Mouse (Mus musculus): ENCODE measurements at regions not wholly inside any gene's neighbourhood (a gene's known extent, or its start where the extent isn't known, plus 50 kb on each side); places are given as distances from the start of the nearest gene placed in this dataset.
A peak's percentile ranks its signal among the peaks of the same experiment; 100 is the strongest.

DNA sequence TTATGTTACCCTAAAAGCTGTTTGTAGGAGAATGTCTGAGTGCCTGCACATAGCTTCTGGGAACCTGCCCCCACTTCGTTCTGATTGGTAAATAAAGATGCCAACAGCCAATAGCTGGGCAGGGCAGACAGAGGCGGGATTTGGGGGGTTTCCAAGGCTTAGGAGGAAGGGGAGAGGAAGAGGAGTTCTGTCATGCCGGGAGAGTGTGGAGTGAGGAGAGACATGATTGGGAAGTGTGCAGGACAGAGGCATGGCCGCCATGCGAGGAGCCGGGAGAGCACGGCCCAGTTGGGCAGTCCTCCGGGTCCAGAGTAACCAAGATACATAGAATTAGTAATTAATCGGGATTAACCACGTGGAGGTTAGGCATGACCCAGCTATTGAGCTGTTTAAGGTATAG is 202.7 kb upstream of the Irx3 start:
- Histone ChIP-seq H3K27me3 (replicated peaks) (no peaks in the 10 kb centered on the region), H3K27ac (no peak overlapping the region), H3K9ac (no peak overlapping the region), H3K4me3 (no peak overlapping the region), H3K4me1 (no peaks in the 10 kb centered on the region), H3K9me3 (no peaks in the 10 kb centered on the region), H3K4me2 (no peak overlapping the region), H3K36me3 (replicated peaks) (no peaks in the 10 kb centered on the region)
- WGBS: 66% methylated on average over 10 of the region's 10 CpGs
- no peak for ATAC-seq (replicated peaks)

DNA sequence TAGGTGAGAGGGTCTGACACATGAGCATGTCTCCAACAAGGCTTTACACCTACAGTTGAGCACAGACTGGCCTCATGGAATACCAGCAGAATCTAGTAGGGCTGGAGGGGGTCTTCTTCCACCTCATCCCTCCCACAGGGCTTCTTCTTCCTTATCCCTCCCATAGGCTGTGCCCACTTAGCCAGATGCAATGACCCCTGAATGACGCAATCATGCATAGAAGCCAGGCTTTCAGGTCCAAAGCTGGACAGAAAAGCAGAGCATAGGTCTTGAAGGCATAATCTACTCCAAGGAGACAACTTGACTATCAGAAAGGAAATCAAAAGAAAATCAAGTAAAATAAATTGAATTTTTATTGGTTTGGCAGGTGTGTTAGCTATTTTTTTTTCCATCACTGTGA is 198.5 kb upstream of the Irx3 start:
- 95% methylated on average over 1 of the region's 1 CpGs for WGBS
- H3K9ac ChIP-seq: no peak overlapping the region

DNA sequence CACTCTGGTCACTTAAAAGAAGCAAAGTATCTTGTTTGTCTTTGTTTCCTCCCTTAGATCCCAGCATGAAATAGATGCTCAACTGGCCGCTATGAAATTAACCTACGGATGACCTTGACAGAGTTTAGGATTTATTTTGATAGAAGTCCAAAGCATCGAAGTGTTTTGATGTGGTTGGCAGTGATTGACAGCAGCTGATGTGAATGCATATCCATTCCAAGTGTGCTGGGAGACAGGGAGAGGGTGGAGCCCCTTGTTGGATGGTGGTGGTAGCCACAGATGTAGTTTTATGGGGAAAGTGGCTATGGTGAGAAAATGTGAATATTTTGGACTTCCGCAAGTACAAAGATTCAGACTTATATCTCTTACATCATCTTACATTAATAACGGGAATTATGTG is 197.8 kb upstream of the Irx3 start:
- Histone ChIP-seq H3K36me3 (replicated peaks) (no peaks in the 10 kb centered on the region), H3K9me3 (no peaks in the 10 kb centered on the region), H3K4me3 (no peak overlapping the region), H3K27ac (no peak overlapping the region), H3K4me2 (no peak overlapping the region), H3K27me3 (replicated peaks) (no peaks in the 10 kb centered on the region), H3K4me1 (peaks cover 26% of the 10 kb centered on the region), H3K9ac (no peak overlapping the region)
- no peak for ATAC-seq (replicated peaks)
- 88% methylated on average over 5 of the region's 5 CpGs for WGBS

More for the DNA sequence above, 198.5 kb upstream of the Irx3 start:
- Histone ChIP-seq H3K4me1 (peaks cover 24% of the 10 kb centered on the region), H3K36me3 (replicated peaks) (no peaks in the 10 kb centered on the region), H3K27me3 (replicated peaks) (no peaks in the 10 kb centered on the region), H3K27ac (no peak overlapping the region), H3K9me3 (no peaks in the 10 kb centered on the region), H3K4me2 (no peak overlapping the region), H3K4me3 (no peak overlapping the region)
- no peak for ATAC-seq (replicated peaks)

DNA sequence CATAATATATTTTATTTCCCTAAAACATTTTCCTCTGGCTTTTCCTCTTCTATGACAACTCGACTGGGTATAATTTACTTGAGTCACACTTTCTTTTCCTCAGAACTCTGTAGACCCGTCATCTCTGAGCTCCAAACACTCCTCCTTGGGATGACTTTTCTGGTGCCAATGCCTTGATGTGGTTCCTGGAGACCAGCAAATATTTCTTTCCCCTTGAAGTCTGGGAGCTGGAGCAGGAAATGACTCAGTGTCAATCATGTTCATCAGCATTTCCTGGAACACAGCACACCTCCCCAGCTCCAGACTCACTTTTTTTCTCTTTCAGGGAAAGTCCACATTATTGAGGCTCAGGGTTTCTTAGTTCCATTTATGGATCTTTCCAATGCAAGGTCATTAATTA is 197.3 kb upstream of the Irx3 start:
- no peak overlapping the region for H3K4me2 ChIP-seq
- no peak overlapping the region for H3K27ac ChIP-seq
- ATAC-seq (replicated peaks): no peak
- H3K9ac ChIP-seq: no peak overlapping the region
- H3K9me3 ChIP-seq: no peaks in the 10 kb centered on the region
- H3K4me1 ChIP-seq: peaks cover 26% of the 10 kb centered on the region
- H3K36me3 ChIP-seq (replicated peaks): no peaks in the 10 kb centered on the region
- H3K4me3 ChIP-seq: no peak overlapping the region
- no peaks in the 10 kb centered on the region for H3K27me3 ChIP-seq (replicated peaks)
- WGBS: 79% methylated on average over 2 of the region's 2 CpGs

DNA sequence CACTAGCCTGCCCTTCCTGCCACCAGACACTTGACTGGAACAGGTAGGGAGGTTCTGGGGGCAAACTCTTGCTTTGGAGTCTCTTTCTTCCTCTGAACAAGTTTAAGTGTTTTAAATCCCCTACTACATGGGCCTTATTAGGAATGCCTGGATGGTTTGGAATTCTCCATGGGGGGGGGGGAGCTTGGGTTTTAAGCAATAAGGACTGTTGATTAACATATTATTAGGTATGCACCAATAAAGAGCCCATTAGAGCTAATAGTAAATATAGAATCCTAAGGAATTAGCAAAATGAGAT is 196.0 kb upstream of the Irx3 start:
- H3K4me1 ChIP-seq: peaks cover 36% of the 10 kb centered on the region
- H3K27ac ChIP-seq: peak overlapping the region; percentile 70
- no peak overlapping the region for H3K9ac ChIP-seq
- no peak for ATAC-seq (replicated peaks)
- H3K4me2 ChIP-seq: no peak overlapping the region
- no peaks in the 10 kb centered on the region for H3K27me3 ChIP-seq (replicated peaks)
- no peaks in the 10 kb centered on the region for H3K9me3 ChIP-seq
- no peak overlapping the region for H3K4me3 ChIP-seq
- H3K36me3 ChIP-seq (replicated peaks): no peaks in the 10 kb centered on the region

DNA sequence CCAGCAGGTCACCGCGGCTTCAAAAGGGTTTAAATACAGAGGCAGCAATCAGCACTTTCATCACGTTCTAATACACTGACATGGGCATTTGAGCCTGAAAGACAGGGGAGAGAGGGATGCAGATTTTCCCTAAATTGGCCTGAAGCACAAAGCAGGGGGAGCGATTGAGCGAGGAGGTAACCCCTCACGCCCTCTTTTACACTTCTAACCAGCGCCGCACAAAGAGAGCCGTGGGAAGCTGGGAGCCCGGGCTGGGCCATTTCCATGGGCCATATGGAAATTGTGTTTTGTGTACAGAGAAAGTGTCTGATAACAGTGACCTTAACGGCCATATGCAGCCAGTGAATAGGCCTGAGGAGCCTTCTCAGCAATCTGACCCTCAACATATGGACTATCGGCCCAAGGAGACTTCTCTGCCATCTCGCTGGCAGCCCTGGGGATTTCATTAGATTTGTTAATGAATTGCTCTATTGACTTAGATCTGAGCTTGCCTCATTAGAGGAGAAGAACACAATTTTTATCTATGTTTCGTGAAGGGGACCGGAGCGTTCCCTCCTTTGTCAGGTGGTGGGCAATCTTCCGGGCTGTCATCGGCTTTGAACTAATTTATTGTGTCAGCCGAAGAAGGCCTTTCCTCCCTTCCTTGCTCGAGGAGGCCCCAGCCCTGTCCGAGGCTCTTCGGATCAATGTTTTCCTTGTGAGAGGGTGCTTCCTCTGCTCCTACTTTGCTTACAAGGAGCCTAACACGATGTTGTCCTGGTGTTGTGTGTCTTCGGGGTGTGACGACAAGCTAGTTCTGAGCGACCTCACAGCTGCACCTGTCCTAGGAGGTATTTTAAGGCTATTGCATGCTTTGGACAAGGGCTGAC is 195.4 kb upstream of the Irx3 start:
- Histone ChIP-seq H3K9ac (no peak overlapping the region), H3K4me3 (no peak overlapping the region), H3K4me1 (peaks cover 42% of the 10 kb centered on the region), H3K4me2 (no peak overlapping the region), H3K36me3 (replicated peaks) (no peaks in the 10 kb centered on the region), H3K27me3 (replicated peaks) (no peaks in the 10 kb centered on the region), H3K27ac (peak overlapping the region; percentile 70), H3K9me3 (no peaks in the 10 kb centered on the region)
- 16% methylated on average over 26 of the region's 26 CpGs for WGBS
- ATAC-seq (replicated peaks): no peak

DNA sequence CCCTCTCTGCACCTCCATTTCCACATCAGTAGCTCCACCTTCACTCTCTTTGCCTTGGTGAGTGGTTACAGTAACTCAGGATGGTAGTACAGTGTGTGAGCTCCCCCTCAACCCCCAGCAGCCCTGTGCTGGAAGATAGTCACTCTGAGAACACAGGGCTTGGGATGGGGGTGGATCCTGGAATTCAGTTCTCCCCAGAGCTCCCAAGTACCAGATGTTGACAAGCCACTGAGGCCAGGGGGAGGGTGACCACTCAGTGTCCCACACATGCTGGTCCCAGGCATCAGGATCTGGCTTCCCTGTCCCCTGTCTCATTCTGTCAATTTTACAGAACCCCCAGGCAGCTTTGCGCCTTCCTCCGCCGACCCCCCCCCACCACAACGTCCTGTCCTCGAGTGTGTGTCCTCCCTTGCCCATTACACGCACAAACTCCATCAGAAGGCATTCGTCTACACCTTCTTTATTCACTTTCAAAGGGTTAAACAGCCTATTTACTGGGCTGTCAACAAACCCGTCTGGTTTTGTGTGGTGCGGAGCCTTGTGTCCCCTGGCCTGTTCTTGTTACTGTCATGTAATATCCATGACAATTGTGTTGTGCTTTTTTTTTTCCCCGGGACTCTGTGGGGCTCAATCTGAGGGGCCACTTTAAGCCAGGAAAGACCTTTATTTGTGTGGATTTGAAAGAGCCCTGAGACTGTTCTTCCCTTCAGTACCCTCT is 194.6 kb upstream of the Irx3 start:
- Histone ChIP-seq H3K4me3 (no peak overlapping the region), H3K4me1 (peaks cover 49% of the 10 kb centered on the region), H3K27ac (peak overlapping the region; percentile 70), H3K9me3 (no peaks in the 10 kb centered on the region), H3K27me3 (replicated peaks) (no peaks in the 10 kb centered on the region), H3K4me2 (no peak overlapping the region), H3K36me3 (replicated peaks) (no peaks in the 10 kb centered on the region), H3K9ac (no peak overlapping the region)
- no peak for ATAC-seq (replicated peaks)
- WGBS: 11% methylated on average over 10 of the region's 10 CpGs

DNA sequence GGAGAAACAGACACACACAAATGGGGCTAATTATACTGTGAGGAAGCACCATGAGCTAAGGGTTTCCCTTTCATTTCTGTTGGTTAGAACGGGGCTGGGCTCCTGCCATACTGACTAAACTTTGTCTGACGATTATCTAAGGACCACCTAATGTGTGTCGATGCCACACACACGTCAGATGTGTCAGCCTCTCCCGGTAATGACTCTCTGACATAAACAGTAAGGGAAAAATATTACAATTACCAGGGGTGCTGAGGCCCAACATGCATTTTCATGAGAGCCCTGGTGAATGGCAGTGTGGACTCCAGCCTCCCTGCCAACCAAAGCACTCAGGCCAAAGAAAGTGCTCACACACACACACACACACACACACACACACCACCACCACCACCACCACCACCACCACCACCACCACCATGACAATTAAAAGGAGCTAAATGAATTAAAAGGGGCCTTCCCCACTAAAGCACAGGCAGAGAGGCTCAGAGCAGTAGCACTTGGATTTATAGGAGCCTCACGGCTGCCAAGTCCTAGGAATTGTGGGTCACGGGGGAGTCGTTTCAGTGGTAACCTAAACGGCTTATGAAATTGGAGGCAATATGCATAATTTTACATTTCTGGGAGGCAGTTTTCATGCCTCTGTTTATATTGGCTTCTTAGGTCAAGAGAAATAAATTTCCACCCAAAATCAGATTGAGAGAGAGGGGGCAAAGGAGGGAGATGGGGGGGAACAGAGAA is 193.7 kb upstream of the Irx3 start:
- 26% methylated on average over 9 of the region's 9 CpGs for WGBS
- Histone ChIP-seq H3K27ac (peak overlapping the region; percentile 70), H3K9me3 (no peaks in the 10 kb centered on the region), H3K4me1 (peaks cover 57% of the 10 kb centered on the region), H3K36me3 (replicated peaks) (no peaks in the 10 kb centered on the region), H3K9ac (no peak overlapping the region), H3K4me2 (no peak overlapping the region), H3K4me3 (no peak overlapping the region), H3K27me3 (replicated peaks) (no peaks in the 10 kb centered on the region)
- no peak for ATAC-seq (replicated peaks)

DNA sequence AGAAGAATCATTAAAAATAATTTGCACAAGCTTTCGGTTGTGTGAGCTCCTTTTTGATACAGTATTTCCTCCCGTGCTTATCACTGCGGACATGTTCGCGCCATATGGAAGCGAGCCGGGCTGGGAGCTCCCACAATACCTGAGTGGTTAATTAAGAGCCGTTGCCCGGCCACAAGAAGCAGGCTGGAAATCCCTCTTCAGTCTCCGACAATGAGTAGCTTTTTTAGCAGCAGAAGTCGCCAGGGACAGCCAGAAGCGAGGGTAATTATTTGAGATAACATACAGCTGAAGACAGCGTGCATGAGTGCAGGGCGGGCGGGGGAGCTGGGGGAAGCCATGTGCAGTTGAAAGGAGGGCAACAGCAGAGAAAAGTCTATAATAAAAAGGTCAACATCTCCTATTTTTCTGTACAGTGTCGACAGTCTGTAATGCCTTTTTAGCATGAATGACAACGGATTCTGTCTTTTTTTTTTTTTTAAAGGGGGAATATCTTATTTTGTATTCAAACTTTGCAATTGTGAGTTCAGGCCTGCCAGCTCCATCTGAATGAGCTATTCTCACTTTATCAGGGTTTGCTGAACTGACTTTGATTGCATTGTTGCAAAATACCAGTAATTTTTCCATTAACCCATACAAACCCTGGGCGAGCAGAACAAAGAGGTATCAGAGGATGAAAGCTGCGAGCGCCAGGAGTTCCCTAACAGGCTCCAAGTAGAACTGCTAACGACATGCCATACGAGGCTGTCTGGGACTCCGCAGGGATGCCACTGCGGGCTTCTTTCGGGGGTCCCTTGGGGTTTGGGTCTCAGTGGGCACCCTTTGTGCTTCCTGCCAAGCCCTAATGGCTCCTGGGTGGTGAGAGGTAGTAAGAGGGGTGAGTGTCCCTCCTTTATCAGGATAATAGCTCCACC is 189.9 kb upstream of the Irx3 start:
- H3K27me3 ChIP-seq (replicated peaks): peaks cover 5% of the 10 kb centered on the region; the same call in 1 of the 2 replicates
- peak overlapping the region; percentile 44 for H3K4me2 ChIP-seq
- 10% methylated on average over 25 of the region's 25 CpGs for WGBS
- peak overlapping the region; percentile 84 for H3K27ac ChIP-seq
- H3K36me3 ChIP-seq (replicated peaks): no peaks in the 10 kb centered on the region
- H3K9me3 ChIP-seq: no peaks in the 10 kb centered on the region; the same call in 1 of the 2 replicates
- peak overlapping the region; percentile 18; the same call in 1 of the 2 replicates for H3K9ac ChIP-seq
- ATAC-seq (replicated peaks): peak; percentile 75
- H3K4me1 ChIP-seq: peaks cover 56% of the 10 kb centered on the region
- peak overlapping the region; percentile 7; the same call in 1 of the 2 replicates for H3K4me3 ChIP-seq

DNA sequence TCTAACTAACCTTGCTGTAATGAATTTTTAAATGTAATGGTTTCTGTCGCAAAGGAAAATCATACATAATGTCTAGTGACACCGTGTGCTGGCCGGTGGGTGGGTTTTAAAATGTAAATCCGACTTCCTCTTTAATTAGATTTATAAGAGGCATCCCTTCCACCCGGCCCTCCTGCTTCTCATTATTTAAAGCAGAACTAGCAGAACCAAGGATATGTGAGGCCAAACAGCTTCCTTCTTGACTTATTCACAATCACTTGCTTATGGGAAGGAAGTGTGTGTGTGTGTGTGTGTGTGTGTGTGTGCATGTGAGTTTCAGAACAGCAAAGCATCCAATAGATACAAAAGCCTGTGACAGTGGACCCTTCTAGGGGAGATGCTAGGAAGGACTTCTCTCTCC is 189.1 kb upstream of the Irx3 start:
- Histone ChIP-seq H3K4me1 (peaks cover 48% of the 10 kb centered on the region), H3K9ac (no peak overlapping the region; the same call in 1 of the 2 replicates), H3K4me2 (peak overlapping the region; percentile 44), H3K9me3 (no peaks in the 10 kb centered on the region; the same call in 1 of the 2 replicates), H3K27me3 (replicated peaks) (peaks cover 5% of the 10 kb centered on the region; the same call in 1 of the 2 replicates), H3K36me3 (replicated peaks) (no peaks in the 10 kb centered on the region), H3K4me3 (no peak overlapping the region), H3K27ac (peak overlapping the region; percentile 84)
- ATAC-seq (replicated peaks): no peak
- WGBS: 14% methylated on average over 5 of the region's 5 CpGs

DNA sequence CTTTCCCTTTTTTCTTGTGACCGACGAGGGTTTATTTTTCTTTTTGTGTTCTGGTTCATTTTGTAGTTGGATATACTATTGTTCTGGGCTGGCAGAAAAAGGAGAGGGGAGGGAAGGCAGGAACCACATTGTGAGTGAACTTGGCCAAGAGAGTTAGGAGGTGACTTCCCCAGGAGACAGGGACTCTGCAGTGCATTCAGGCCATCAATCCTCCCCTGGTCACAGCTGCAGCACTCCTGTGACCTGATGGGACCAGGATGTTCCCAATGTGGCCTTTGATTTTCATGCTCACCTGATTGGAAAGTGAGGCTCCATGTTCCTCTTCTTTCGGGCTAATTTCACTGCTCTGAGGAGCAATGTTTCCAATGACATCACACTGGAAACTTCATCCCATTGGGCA is 188.2 kb upstream of the Irx3 start:
- peak overlapping the region; percentile 84; the same call in 1 of the 2 replicates for H3K27ac ChIP-seq
- peaks cover 42% of the 10 kb centered on the region for H3K4me1 ChIP-seq
- H3K27me3 ChIP-seq (replicated peaks): peaks cover 5% of the 10 kb centered on the region; the same call in 1 of the 2 replicates
- no peak overlapping the region for H3K4me3 ChIP-seq
- H3K36me3 ChIP-seq (replicated peaks): no peaks in the 10 kb centered on the region
- H3K9me3 ChIP-seq: no peaks in the 10 kb centered on the region; the same call in 1 of the 2 replicates
- H3K9ac ChIP-seq: no peak overlapping the region
- WGBS: 67% methylated on average over 3 of the region's 3 CpGs
- no peak overlapping the region for H3K4me2 ChIP-seq
- ATAC-seq (replicated peaks): no peak

Data from midbrain, embryonic 15.5 days (tissue).